Mouse (Mus musculus): Measurements from ENCODE around the gene Coq8b. TPM values are rescaled to one million over a fixed set of nuclear protein-coding genes. Genes with fewer than 3 reads are reported as not detected.

Coq8b gene
- polyA plus RNA-seq, 1 experiment from 2014 or later = 19.8 TPM

MicroRNAs encoded within 50 kb of the gene (microRNA counts, 519-probe panel; counts per million panel counts)
- microRNA mmu-miR-1191 = not detected

Small RNAs within 50 kb of the gene (microRNA-seq; reads per million reads assigned to microRNA genes)
- gene Mir1191 = 1.3 reads per million

Other genes with a start within 250 kb of the Coq8b start
- not detected in 2 replicates for gene Cyp2a12, start 203.9 kb upstream of the Coq8b start, polyA plus RNA-seq (2014; fragmentation: Nextera tagmentation; extraction: Ambion mirVana)
- gene Cyp2f2, start 113.1 kb upstream of the Coq8b start, polyA plus RNA-seq (2014; fragmentation: Nextera tagmentation; extraction: Ambion mirVana) = not detected in 2 replicates
- gene Cyp2t4, start 79.3 kb upstream of the Coq8b start, polyA plus RNA-seq (2014; fragmentation: Nextera tagmentation; extraction: Ambion mirVana) = 0.18 and 0.22 TPM in 2 replicates
- gene Egln2, start 66.2 kb upstream of the Coq8b start, polyA plus RNA-seq (2014; fragmentation: Nextera tagmentation; extraction: Ambion mirVana) = 57.3 and 68.7 TPM in 2 replicates
- 87.7 and 99.6 TPM in 2 replicates for gene Rab4b, start 54.1 kb upstream of the Coq8b start, polyA plus RNA-seq (2014; fragmentation: Nextera tagmentation; extraction: Ambion mirVana)
- not detected in 2 replicates for gene Gm21983, start 51.9 kb upstream of the Coq8b start, polyA plus RNA-seq (2014; fragmentation: Nextera tagmentation; extraction: Ambion mirVana)
- 6.8 and 8.1 TPM in 2 replicates for gene Mia, start 51.9 kb upstream of the Coq8b start, polyA plus RNA-seq (2014; fragmentation: Nextera tagmentation; extraction: Ambion mirVana)
- gene BC024978, start 37.2 kb upstream of the Coq8b start, polyA plus RNA-seq (2014; fragmentation: Nextera tagmentation; extraction: Ambion mirVana) = 3.6 and 4.0 TPM in 2 replicates
- 222 and 233 TPM in 2 replicates for gene Snrpa, start 36.8 kb upstream of the Coq8b start, polyA plus RNA-seq (2014; fragmentation: Nextera tagmentation; extraction: Ambion mirVana)
- gene Itpkc, start 4.4 kb upstream of the Coq8b start, polyA plus RNA-seq (2014; fragmentation: Nextera tagmentation; extraction: Ambion mirVana) = 7.3 and 7.4 TPM in 2 replicates
- 33.7 and 50.1 TPM in 2 replicates for gene Numbl, start 25.4 kb downstream of the Coq8b start, polyA plus RNA-seq (2014; fragmentation: Nextera tagmentation; extraction: Ambion mirVana)
- 6.4 and 7.4 TPM in 2 replicates for gene Ltbp4, start 104.7 kb downstream of the Coq8b start, polyA plus RNA-seq (2014; fragmentation: Nextera tagmentation; extraction: Ambion mirVana)
- gene Shkbp1, start 123.0 kb downstream of the Coq8b start, polyA plus RNA-seq (2014; fragmentation: Nextera tagmentation; extraction: Ambion mirVana) = 50.4 and 52.5 TPM in 2 replicates
- gene Gm20479, start 124.4 kb downstream of the Coq8b start, polyA plus RNA-seq (2014; fragmentation: Nextera tagmentation; extraction: Ambion mirVana) = not detected in 2 replicates
- gene Sptbn4, start 214.7 kb downstream of the Coq8b start, polyA plus RNA-seq (2014; fragmentation: Nextera tagmentation; extraction: Ambion mirVana) = 4.1 and 4.7 TPM in 2 replicates
- gene Blvrb, start 215.0 kb downstream of the Coq8b start, polyA plus RNA-seq (2014; fragmentation: Nextera tagmentation; extraction: Ambion mirVana) = 8.9 and 17.3 TPM in 2 replicates
- gene Sertad3, start 240.7 kb downstream of the Coq8b start, polyA plus RNA-seq (2014; fragmentation: Nextera tagmentation; extraction: Ambion mirVana) = 6.6 and 9.8 TPM in 2 replicates

Measured in midbrain, embryonic 14.5 days (tissue).